Mouse (Mus musculus) ovary, postnatal 36 days (tissue): ENCODE results near the gene Arid4b.

Experiments used
- DNase-seq: peaks from one replicate; pipeline ENCODE4 v3.0.0; 2022; ENCODE audit warnings: low spot score, mixed read lengths

The Arid4b gene

DNA sequence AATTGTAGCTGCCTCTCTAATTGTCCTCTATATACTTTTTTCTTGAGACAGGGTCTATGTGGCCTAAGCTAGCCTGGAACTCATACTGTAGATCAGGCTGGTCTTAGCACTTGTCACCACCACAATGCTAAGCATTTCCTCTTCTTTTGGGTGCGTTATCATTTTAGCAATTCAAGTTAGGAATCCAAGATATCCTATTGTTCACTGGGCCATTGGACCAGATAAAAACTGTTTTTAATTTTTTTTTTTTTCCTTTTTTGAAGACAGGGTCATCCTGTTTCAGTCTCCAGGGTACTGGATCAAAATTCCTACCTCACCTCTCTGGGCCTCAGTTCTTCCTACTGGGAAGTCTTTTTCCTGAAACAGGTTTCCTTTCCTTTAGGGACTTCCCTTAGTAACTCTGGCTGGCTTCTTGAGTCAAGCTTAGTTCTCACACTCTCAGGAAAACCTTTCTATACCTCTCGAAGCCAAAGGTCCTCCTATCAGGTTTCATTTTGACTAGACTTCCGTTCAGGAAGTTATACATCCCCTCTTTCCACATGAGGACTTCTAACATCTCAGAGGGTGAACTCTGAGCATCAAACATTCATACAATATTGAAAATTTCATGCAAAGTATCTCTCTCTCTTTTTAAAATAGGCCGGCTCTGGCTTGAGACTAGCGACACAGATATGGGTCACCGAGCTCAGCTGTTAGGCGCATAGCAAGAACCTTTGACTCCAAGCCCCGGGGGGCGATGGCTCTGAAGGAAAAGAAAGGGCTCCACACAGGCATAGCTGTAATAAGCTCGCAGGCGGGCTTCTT is 621 bp upstream of the Arid4b start:
- DNase-seq: no peak

DNA sequence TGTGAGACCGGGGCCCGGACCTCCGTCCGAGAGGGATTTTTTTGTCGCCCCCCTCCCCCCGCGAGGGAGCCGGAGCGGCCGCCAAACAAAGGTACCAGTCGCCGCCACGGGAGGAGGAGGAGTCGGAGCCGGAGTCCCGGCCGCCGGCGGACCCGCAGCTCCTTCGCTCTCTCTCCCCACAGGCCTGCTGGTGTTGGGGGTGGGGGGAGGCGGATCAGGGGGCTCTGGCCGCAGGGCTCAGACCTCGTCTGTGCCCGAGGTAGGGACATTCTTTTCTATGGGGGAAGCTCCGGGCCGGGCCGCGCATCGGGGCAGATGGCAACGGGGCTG is 875 bp downstream of the Arid4b start:
- no peak for DNase-seq

DNA sequence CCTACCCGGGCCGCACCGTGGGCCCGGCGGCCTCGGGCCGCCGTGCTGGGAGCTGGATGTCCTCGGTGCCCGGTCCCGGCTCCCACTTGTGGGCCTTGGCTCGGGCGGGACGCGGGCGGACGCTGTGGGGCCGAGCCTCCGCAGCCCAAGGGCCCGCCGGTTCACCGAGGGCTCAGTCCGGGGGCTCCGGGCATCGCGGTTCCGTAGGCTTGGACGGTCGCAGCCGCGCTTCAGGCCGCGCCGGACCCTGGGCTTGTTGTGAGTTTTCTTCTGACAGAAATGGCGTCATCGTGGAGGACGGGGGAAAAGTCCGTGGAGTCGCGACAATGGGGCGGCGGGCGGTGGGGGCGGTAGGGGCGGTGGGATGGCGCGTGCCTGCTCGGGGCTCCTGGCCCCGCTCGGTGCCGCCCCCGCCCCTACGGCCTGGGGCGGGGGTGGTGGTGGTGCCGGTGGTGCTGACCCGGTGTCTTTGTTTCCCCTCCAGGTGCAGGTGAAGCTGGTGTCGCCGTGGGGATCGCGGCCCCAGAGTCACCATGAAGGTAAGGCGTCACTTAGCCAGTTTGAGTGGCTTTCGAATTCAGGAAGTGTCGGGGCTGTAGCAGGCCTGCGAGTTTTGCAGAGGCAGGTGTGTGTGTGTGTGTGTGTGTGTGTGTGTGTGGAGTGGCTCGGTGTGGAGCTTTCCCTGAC is 1.5 kb downstream of the Arid4b start:
- peak; percentile 36 for DNase-seq

DNA sequence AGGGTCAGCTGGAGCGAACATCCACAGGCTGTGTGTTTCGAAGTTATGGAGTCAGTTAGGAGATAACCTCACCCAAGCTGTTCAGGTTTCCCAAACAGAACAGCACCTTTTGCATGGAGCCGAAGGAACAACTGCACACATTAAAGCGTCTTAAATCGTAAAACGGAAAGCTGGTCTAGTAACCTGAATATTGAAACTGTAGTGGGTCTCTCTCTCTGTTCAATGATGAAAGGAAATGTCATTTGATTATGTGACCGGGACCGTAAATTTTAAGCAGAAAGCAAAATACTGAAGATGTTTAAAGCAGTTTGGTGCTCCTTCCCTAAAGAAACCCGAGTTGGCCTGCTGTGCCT is 2.0 kb downstream of the Arid4b start:
- no peak for DNase-seq

DNA sequence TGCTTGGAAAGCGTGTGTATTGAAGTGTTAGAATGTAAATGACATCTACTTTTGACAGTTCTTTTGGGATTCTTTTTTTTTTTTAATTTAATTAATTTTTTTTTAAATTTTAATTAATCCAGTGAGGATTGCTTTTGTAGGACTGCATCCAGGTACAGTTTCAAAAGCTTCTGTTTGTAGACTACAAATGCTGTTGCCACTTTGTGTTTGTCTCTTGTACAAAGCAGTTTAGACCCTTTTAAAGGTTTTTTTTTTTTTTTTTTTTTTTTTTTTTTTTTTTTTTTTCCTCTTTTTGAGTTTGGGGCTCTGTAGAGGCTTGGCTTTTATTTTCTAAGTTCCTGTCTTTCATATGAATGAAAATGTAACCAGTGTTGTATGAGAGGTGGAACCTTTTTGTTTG is 2.7 kb downstream of the Arid4b start:
- DNase-seq: no peak

DNA sequence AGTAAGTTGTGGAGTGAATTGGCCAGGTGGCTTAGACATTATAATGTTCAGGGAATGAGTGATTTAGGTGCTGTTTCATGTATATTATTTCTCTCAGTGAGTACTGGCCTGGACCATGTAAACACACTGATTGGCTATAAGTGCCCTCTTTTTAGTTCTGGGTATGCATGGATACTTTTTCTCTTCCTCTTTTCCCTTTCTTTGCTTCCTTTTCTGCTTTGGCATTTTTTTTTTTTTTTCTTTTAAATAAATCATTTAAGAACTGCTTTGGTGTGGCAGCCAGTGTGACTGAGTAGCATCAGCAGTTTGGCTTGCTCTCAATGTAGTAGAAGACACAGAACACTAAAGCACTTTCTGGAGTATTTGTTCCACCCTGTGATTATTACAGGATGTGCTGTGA is 5.0 kb downstream of the Arid4b start:
- DNase-seq: no peak

DNA sequence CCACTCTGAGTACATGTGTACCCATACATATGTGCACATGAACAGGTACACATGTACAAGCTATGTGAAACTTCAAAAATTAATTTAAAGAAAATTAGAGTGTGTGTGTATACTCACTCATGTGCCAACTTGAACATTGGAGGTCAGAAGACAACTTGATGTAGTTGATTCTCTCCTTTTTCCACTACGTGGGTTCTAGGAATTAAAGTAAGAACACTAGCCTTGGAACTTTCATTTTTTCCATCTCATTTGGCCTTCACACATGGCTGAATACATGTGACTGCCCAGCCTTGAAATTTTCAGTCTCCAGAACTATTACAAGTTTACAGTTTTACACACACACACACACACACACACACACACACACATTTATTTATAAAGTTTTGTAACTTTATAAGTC is 6.3 kb downstream of the Arid4b start:
- no peak for DNase-seq

DNA sequence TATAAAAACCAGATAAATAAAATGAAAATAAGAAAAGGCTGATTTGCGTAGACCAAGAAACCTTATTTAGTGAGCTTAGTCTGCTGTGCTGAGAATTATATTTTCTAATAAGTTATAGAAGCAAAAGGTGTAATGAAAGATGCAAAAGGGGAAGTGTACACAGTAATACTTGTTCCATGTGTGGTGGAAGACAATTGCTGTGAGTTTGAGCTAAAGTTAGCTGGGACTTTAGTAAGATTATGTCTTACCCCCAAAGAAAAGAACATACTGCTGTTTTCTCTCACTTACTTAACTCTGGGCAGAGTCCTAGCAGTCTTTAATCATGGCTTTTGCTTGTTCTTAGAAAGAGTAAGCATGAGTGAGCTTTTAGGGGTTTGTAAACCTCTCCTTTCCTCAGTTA is 11.3 kb downstream of the Arid4b start:
- no peak for DNase-seq

DNA sequence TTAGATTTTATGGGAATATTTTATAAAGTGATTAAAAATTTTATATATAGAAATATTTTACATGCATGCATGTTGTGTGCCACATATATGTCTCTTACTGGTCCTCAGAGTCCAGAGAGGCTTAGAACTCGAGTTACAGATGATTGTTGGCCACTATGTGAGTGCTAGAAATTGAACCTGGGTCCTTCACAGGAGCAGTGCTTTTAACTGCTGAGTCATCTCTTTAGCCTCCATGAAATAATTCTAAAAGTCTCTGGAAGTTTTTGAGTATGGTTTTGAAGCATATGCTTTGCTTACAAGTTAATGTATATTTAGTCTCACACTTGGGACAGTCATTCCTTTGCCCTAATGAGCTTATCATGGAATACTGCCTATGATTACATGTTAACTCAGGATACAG is 12.3 kb downstream of the Arid4b start:
- DNase-seq: no peak

DNA sequence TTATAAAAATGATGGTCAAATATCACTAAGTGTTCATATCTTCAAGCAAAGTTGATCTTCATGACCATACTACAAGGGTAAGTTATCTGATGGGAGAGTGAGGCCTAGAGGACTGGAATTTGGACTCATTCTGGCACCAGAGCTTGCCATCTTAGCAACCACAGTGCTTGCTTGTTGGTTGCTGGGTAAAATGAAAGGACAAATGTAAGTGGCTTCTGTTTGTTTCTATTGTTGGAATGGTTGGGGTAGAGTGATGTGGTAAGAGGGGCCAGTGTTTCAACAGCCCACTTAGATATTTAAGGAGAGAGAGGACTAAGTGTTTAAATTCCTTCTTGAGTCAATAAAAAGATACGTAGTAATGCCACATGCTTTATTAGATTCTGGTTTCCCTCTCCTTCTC is 25.6 kb downstream of the Arid4b start:
- DNase-seq: no peak

DNA sequence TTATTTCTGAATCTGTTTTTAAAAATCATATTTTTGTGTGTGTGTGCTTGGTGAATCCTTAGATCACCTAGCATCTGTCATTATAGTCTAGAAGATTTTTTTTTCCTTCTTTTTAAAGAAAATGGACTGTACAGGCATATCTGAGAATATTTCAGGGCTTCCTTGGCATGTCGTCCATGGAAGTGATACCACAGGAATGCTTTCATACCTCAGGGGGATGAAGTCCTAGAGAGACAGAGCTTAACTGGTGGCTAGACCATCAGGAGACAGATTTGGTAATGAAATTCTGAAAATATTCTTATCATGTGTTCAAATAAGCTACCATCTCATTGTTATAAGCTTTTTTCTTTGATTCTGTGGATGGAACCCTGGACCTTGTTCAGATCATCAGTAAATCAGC is 40.0 kb downstream of the Arid4b start:
- DNase-seq: no peak

DNA sequence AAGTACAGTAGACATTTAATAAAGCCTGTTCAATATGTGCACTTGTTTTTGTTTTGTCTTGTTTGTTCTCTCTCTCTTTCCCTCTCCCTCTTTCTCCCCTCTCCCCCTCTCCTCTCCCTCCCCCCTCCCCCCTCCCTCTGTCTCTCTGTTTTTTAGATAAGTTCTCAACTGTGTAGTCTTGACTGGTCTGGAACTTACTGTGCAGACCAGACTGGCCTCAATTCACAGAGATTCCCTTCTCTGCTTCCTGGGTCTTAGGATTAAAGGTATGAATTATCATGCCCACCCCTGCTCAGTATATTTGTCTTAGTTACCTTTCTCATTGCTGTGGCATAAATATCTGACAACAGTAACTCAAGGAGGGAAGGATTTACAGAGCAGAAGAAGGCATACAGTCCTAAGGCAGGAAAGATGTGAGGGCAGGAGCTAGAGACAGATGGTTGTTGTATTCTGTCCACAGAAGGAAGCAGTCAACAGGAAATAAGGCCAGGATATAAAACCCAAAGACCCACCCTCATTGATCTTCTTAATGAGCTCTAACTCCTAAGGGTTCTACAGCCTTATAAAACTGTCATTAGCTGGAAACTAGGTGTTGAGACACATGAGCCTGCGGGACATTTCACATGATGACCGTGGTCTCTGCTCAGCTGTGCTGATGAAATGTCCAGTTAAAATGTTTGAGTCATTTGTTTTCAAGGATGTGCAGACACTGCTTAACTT is 47.3 kb downstream of the Arid4b start:
- no peak for DNase-seq

DNA sequence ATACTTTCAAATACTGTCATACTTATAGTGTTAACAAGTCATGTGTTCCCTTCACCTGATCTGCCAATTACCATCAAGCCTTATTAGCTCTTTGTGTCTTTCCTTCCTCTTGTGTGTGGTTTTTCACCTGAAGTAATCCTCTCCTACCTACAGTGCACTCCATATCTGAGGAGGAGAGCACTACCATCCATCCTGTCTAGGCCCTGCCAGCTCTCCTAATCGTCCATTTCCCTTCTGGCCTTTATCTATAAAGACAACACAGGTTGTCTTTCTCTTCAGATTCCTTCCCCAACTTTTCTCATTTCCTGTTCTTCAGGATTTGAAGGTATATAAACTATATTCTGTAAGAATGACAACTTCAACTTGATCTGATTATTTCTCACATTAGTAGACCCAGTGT is 48.1 kb downstream of the Arid4b start:
- no peak for DNase-seq

DNA sequence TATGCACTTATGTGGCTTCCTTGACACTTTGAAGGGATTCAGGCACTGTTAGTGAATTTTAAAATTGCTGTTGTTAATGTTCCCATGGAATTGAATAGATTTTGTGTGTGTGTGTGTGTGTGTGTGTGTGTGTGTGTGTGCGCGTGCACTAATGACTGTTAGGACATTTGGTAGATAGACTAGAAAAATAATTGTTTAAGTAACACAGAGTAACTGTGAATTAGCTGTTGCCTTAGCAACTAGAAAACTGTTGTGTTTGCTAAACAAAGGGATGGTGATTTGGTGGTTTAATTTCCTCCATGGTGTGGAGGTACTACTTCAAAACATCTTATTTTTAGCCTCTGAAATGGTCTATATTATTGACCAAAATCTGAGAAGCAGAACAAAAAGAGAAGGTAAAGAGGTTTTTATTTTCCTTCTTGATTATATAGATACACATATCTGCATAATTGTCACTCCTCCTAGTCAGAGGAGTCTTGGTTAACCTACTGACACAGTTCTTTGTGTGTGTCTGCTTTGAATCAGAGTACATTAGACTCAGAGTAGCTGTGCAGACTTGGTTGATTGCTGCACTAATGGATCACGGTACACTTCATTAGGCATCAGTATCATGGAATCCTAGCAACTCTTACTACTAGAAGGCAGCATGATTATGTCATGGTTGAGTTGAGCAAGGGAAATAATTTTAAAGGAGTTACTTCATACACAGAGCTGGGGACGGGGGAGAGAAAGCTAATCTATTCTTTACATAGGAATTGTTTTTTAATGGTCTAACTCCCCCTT is 50.9 kb downstream of the Arid4b start:
- no peak for DNase-seq

DNA sequence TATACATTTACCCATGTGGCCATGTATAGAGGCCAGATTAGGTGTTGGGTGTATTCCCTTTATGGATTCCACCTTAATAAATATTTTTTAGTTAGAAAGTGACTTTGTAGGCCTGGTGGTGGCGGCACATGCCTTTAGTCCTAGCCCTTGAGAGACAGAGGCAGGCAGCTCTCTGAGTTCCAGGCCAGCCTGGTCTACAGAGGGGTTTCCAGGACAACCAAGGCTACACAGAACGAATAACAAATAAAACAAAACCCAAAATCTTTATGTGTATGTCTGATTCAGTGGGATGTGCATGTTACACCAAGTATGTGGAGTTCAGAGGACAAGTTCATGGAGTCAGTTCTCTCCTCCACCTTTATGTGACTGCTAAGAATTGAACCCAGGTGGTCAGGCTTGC is 52.8 kb downstream of the Arid4b start:
- DNase-seq: no peak

DNA sequence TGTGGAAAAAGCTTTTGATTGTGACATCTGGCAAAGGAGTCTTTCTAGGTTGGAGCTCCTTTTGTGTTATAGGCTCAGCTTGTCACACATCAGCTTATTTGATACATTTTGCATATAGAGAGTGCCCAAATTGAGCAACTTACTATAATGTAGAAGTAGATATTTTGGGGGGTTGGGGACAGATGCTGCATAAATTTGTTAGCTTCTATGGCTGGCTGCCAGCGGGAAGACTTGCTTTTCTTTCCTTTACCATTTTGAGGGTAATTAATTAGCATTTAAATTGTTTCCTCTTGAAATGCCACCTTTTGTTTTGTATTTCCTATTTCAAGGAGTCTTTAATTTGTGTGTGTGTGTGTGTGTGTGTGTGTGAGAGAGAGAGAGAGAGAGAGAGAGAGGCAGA is 68.6 kb downstream of the Arid4b start:
- DNase-seq: no peak

DNA sequence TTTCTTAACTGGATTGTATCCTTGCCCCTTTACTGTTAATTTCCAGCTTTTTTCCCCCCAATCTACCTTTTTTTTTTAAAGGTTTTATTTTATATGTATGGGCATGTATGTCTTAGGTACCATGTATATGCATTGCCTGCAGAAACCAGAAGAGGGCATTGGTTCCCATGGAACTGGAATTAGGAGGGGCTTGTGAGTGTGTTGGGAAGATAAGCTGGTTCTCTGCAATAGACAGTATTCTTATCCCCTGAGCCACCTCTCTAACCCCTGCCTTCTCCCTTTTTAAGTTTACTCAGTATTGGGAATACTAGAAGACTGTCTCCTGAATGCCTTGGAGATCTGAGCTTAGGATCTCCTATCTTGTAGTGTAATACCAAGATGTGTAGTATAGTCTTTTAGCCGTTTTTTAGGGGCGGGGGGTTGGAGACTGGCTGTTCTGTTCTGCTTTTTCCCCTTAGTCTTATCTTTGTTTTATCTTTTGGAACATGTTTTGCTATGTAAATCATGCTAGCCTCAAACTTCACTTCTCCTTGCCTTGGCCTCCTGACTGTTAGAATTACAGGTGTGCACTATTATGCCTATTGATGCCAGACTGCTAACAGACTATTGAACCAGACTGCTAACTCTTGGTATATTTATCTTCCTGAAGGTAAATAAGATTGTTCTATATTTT is 79.4 kb downstream of the Arid4b start:
- no peak for DNase-seq

DNA sequence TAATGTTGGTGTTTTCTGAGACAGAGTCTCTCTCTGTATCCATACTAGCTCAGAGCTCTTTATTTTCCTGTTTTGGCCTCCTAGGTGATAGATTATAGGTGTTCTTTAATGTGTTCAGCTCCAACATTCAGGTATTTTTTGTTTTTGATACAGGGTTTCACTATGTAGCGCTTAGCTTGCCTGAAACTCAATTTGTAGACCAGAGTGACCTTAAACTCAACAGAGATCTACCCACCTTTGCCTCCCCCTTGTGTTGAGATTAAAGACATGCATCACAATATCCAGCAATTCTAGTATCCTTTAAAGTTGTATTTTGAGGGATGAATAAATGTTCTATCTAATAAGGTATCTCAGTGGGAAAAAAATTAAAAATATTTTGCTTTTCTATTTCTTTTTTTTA is 115.0 kb downstream of the Arid4b start:
- no peak for DNase-seq

DNA sequence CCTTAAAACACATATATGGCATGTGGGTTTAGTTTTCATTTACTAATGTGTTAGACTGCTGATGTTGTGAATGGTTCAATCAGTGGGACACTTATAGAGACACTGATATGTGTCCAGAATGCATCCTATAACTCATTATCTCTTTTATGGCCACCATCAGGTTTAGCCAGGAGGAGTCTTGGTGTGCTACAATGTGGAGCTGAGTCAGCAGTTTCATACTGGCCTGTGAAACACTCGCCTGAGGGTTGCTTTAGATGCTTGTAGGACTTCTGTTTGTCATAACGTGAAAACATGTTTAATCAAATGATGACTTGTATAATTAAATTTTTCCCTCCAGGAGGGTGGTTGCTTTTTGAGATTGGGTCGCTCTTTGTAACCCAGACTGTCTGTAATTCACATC is 116.6 kb downstream of the Arid4b start:
- no peak for DNase-seq

DNA sequence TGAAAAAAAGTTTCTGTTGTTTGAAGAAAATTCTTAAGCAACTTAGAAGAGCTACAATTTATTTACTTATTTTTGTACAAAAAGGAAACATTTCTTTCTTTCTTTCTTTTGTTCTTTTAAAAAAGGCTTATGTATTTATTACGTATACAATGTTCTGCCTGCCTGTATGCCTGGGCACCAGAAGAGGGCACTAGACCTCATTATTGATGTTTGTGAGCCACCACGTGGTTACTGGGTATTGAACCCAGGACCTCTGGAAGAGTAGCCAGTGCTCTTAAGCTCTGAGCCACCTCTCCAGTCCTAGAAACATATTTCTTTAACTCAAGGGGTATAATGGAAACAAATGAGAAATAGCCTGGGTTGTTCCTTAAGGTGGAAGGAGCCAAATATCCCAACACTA is 182.9 kb downstream of the Arid4b start:
- DNase-seq: no peak
